21 mouse cellular contexts compared by ENCODE assay signal in the genomic region with DNA sequence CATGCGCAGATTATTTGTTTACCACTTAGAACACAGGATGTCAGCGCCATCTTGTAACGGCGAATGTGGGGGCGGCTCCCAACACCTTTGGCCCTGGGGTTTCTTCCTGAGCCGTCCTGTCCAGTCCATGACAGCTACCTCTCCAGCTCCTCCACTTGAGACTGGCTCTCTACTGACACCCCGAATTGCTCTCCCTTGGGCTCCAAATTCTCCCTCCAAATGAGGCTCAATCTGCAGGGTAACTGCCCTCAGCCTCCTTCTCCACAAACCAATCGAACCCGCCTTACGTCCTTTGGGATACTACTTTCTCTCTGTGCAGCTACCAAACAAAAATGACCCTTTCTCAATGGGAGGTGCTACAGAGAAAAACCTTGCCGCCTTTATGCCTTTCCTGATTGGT. TPM values are rescaled to one million over a fixed set of nuclear protein-coding genes. Genes with fewer than 3 reads are reported as not detected.
DNase-seq lines count a peak whose midpoint lies in the region; ATAC-seq and TF ChIP-seq lines count a peak whose summit lies in the region.
"Not testable (repeated sequence)": the region's sequence is repeated elsewhere in the genome, so short reads cannot be mapped to it uniquely, and the experiment has no call there.
"Had no signal": no experiment of that assay in that cellular context is flagged by ENCODE, and none has a peak within 500 bp of the region (broad histone marks: within the 10 kb centered on the region; RNA-seq: fewer than 3 reads in every experiment).

No protein-coding gene starts in this region.

- H3K4me3 ChIP-seq in G1E (ENCODE audit: low read depth, low read length): not testable (repeated sequence)

- not testable (repeated sequence) for H3K27me3 ChIP-seq in G1E (ENCODE audit: insufficient read depth, low read length); Patski

- in situ Hi-C loops in Patski (cut with MboI; ENCODE audit: low pct_unique_long_range_greater_than_20kb): not testable (repeated sequence)

- TF ChIP-seq CTCF in G1E (IDR thresholded peaks at IDR 0.05; ENCODE audit: low read depth, low read length); Patski (IDR thresholded peaks at IDR 0.05): not testable (repeated sequence)

- DNase-seq in G1E (ENCODE audit: low spot score); Patski (ENCODE audit: low read depth, low spot score): not testable (repeated sequence)

- peaks cover 34% of the 10 kb centered on the region for H3K4me1 ChIP-seq in G1E (ENCODE audit: insufficient read depth, low read depth, low read length)

- ATAC-seq in G1E (ENCODE audit: extremely low read depth, insufficient number of reproducible peaks, low FRiP score, poor library complexity, severe bottlenecking) (peak; percentile 95), Patski (peak; percentile 78)
- ATAC-seq in common myeloid progenitor, adult 5-6 weeks (replicated peaks; ENCODE audit: low read depth, poor library complexity, severe bottlenecking): peak; percentile 82
- ATAC-seq in granulocyte monocyte progenitor cell, adult 5-6 weeks (replicated peaks; ENCODE audit: poor library complexity, severe bottlenecking): peak; percentile 79
- ATAC-seq in hematopoietic stem cell, adult 5-6 weeks (replicated peaks in 1 of 2; ENCODE audit: insufficient read depth in 1 of 2, low FRiP score in 2 of 2, low TSS enrichment in 1 of 2, low read depth in 1 of 2, poor library complexity in 2 of 2, severe bottlenecking in 2 of 2): peak; percentile 86 to 89
- ATAC-seq in megakaryocyte-erythroid progenitor cell, adult 5-6 weeks (replicated peaks; ENCODE audit: low FRiP score, low TSS enrichment, poor library complexity, severe bottlenecking): peak; percentile 91
- peak; percentile 25; the same call in 1 of the 2 replicates for ATAC-seq in neutrophil, adult 5-6 weeks (ENCODE audit: extremely low read depth, insufficient number of reproducible peaks, low FRiP score, poor library complexity, severe bottlenecking)

- not testable (repeated sequence) for H3K9me3 ChIP-seq in G1E (replicated peaks)

- CTCF ChIA-PET in Patski (lab: Charles Lee): not testable (repeated sequence)

- POLR2A ChIA-PET in Patski (lab: Charles Lee): not testable (repeated sequence)

- H3K36me3 ChIP-seq in G1E (replicated peaks): not testable (repeated sequence)

RNA-seq across cellular contexts. Expression of a gene that starts 30.5 kb away (rescaled TPM):
- not detected in 2 replicates for total RNA-seq in G1E (2014; fragmentation: Nextera tagmentation)
- total RNA-seq in G1E (2017): not detected in 2 replicates
- not detected in 2 replicates for polyA plus RNA-seq in G1E (2012)
- polyA plus RNA-seq in Patski (2021): not detected
- not detected in 2 replicates for total RNA-seq in common myeloid progenitor, adult 5-6 weeks (2017)
- not detected in 2 replicates for total RNA-seq in granulocyte monocyte progenitor cell, adult 5-6 weeks (2014; fragmentation: Nextera tagmentation)
- not detected in 2 replicates for total RNA-seq in granulocyte monocyte progenitor cell, adult 5-6 weeks (2017)
- total RNA-seq in hematopoietic stem cell, adult 5-6 weeks (2017): not detected in 2 replicates
- total RNA-seq in megakaryocyte-erythroid progenitor cell, adult 5-6 weeks (2014; fragmentation: Nextera tagmentation): not detected in 2 replicates
- total RNA-seq in megakaryocyte-erythroid progenitor cell, adult 5-6 weeks (2017): not detected in 2 replicates
- not detected in 2 replicates for total RNA-seq in neutrophil, adult 5-6 weeks (2017)
- total RNA-seq: adrenal gland, postnatal 25 days; CH12.LX had no signal
- polyA plus RNA-seq: erythroblast, embryonic 14.5 days had no signal

RNA-seq across cellular contexts. Expression of a gene that starts 42.4 kb away (rescaled TPM):
- total RNA-seq in G1E (2014; fragmentation: Nextera tagmentation) (not detected in 2 replicates), G1E (2017) (0.27 TPM in 1 of 2 replicates, not detected in the other)
- polyA plus RNA-seq in G1E (2012) (not detected in 2 replicates), Patski (2021) (not detected)
- not detected in 2 replicates for total RNA-seq in common myeloid progenitor, adult 5-6 weeks (2017)
- total RNA-seq in granulocyte monocyte progenitor cell, adult 5-6 weeks (2014; fragmentation: Nextera tagmentation): not detected in 2 replicates
- not detected in 2 replicates for total RNA-seq in granulocyte monocyte progenitor cell, adult 5-6 weeks (2017)
- total RNA-seq in hematopoietic stem cell, adult 5-6 weeks (2017): not detected in 2 replicates
- total RNA-seq in megakaryocyte-erythroid progenitor cell, adult 5-6 weeks (2014; fragmentation: Nextera tagmentation): not detected in 2 replicates
- total RNA-seq in megakaryocyte-erythroid progenitor cell, adult 5-6 weeks (2017): not detected in 2 replicates
- total RNA-seq in neutrophil, adult 5-6 weeks (2017): not detected in 2 replicates
- total RNA-seq: adrenal gland, adult 2 months; adrenal gland, postnatal 10 days; adrenal gland, postnatal 25 days; adrenal gland, postnatal 4 days; forebrain, postnatal 0 days had no signal
- polyA plus RNA-seq: adrenal gland, adult 2 months; brain, embryonic 14.5 days; CD4-positive, CD25-positive, alpha-beta regulatory T cell, adult 4 months; cerebellum, adult 2 months; embryonic facial prominence, embryonic 11.5 days; erythroblast, embryonic 14.5 days; forebrain, embryonic 11.5 days; forebrain, embryonic 13.5 days; forebrain, embryonic 15.5 days; forebrain, postnatal 0 days had no signal

Comparison
In these comparisons a context has a peak if more than half of its experiments do, and no peak if none do; other contexts are left out.
1. ATAC-seq: peak in every context shown above with its lines; median percentile 95 in G1E; 91 in megakaryocyte-erythroid progenitor cell, adult 5-6 weeks; 88 in hematopoietic stem cell, adult 5-6 weeks; 82 in common myeloid progenitor, adult 5-6 weeks; 79 in granulocyte monocyte progenitor cell, adult 5-6 weeks; 78 in Patski; 25 in neutrophil, adult 5-6 weeks.